Mouse (Mus musculus): ENCODE measurements at regions not wholly inside any gene's neighbourhood (a gene's known extent, or its start where the extent isn't known, plus 50 kb on each side); places are given as distances from the start of the nearest gene placed in this dataset.
A peak's percentile ranks its signal among the peaks of the same experiment; 100 is the strongest.

GRCm38 (mm10) chr16:29959939-29960637 is 104.1 kb upstream of the Hes1 start:
- 0 out of 2 replicates have a peak, but pooled peaks have one; percentile 28 for ATAC-seq (ENCODE audit: insufficient number of reproducible peaks, insufficient read depth, low FRiP score, low read depth)
- Histone ChIP-seq H3K9me3 (ENCODE audit: control insufficient read depth, low read depth, low read length) (no peaks in the 10 kb centered on the region), H3K4me3 (ENCODE audit: low read depth, low read length) (no peak overlapping the region), H3K9ac (replicated peaks; ENCODE audit: low read depth, low read length) (no peak overlapping the region), H3K27me3 (ENCODE audit: control insufficient read depth, insufficient read depth, low read length) (no peaks in the 10 kb centered on the region), H3K4me1 (ENCODE audit: control insufficient read depth, insufficient read depth, low read length) (no peaks in the 10 kb centered on the region), H3K36me3 (ENCODE audit: control insufficient read depth, insufficient read depth, low read length) (no peaks in the 10 kb centered on the region), H3K27ac (ENCODE audit: low read length) (no peak overlapping the region), H3K4me2 (replicated peaks; ENCODE audit: low read depth, low read length) (no peak overlapping the region)
- 55% methylated on average over 12 of the region's 12 CpGs for WGBS

- peak; percentile 49; the same call in 1 of the 2 replicates for ATAC-seq (ENCODE audit: insufficient number of reproducible peaks, insufficient read depth, low FRiP score, low read depth)
Measured at GRCm38 (mm10) chr16:29963284-29963683, 100.9 kb upstream of the Hes1 start.

GRCm38 (mm10) chr16:29964563-29964962 is 99.6 kb upstream of the Hes1 start:
- no peak overlapping the region for H3K4me2 ChIP-seq (replicated peaks; ENCODE audit: low read depth, low read length)
- ATAC-seq (ENCODE audit: insufficient number of reproducible peaks, insufficient read depth, low FRiP score, low read depth): no peak
- H3K27me3 ChIP-seq (ENCODE audit: control insufficient read depth, insufficient read depth, low read length): no peaks in the 10 kb centered on the region
- H3K36me3 ChIP-seq (ENCODE audit: control insufficient read depth, insufficient read depth, low read length): no peaks in the 10 kb centered on the region
- 90% methylated on average over 8 of the region's 8 CpGs for WGBS
- H3K9ac ChIP-seq (replicated peaks; ENCODE audit: low read depth, low read length): no peak overlapping the region
- no peak overlapping the region for H3K27ac ChIP-seq (ENCODE audit: low read length)
- H3K4me3 ChIP-seq (ENCODE audit: low read depth, low read length): no peak overlapping the region
- H3K4me1 ChIP-seq (ENCODE audit: control insufficient read depth, insufficient read depth, low read length): 0 out of 2 replicates have a peak, but pooled peaks cover 5% of the 10 kb centered on the region
- H3K9me3 ChIP-seq (ENCODE audit: control insufficient read depth, low read depth, low read length): no peaks in the 10 kb centered on the region

More at GRCm38 (mm10) chr16:29963284-29963683, 100.9 kb upstream of the Hes1 start:
- Histone ChIP-seq H3K9me3 (ENCODE audit: control insufficient read depth, low read depth, low read length) (no peaks in the 10 kb centered on the region), H3K4me1 (ENCODE audit: control insufficient read depth, insufficient read depth, low read length) (0 out of 2 replicates have a peak, but pooled peaks cover 5% of the 10 kb centered on the region), H3K9ac (replicated peaks; ENCODE audit: low read depth, low read length) (no peak overlapping the region), H3K4me2 (replicated peaks; ENCODE audit: low read depth, low read length) (no peak overlapping the region), H3K27ac (ENCODE audit: low read length) (0 out of 2 replicates have a peak overlapping the region, but pooled peaks have one; percentile 33), H3K4me3 (ENCODE audit: low read depth, low read length) (no peak overlapping the region), H3K27me3 (ENCODE audit: control insufficient read depth, insufficient read depth, low read length) (no peaks in the 10 kb centered on the region), H3K36me3 (ENCODE audit: control insufficient read depth, insufficient read depth, low read length) (no peaks in the 10 kb centered on the region)
- WGBS: 34% methylated on average over 4 of the region's 4 CpGs

- H3K4me1 ChIP-seq (ENCODE audit: control insufficient read depth, insufficient read depth, low read length): peaks cover 16% of the 10 kb centered on the region
- no peaks in the 10 kb centered on the region for H3K36me3 ChIP-seq (ENCODE audit: control insufficient read depth, insufficient read depth, low read length)
- H3K9ac ChIP-seq (replicated peaks; ENCODE audit: low read depth, low read length): no peak overlapping the region
- H3K27ac ChIP-seq (ENCODE audit: low read length): no peak overlapping the region
- H3K4me2 ChIP-seq (replicated peaks; ENCODE audit: low read depth, low read length): no peak overlapping the region
- WGBS: 54% methylated on average over 5 of the region's 5 CpGs
- no peak overlapping the region for H3K4me3 ChIP-seq (ENCODE audit: low read depth, low read length)
- H3K27me3 ChIP-seq (ENCODE audit: control insufficient read depth, insufficient read depth, low read length): no peaks in the 10 kb centered on the region
- no peaks in the 10 kb centered on the region for H3K9me3 ChIP-seq (ENCODE audit: control insufficient read depth, low read depth, low read length)
- no peak for ATAC-seq (ENCODE audit: insufficient number of reproducible peaks, insufficient read depth, low FRiP score, low read depth)
Measured at GRCm38 (mm10) chr16:29968743-29969142, 95.4 kb upstream of the Hes1 start.

GRCm38 (mm10) chr16:29972741-29973141 is 91.4 kb upstream of the Hes1 start:
- Histone ChIP-seq H3K4me3 (ENCODE audit: low read depth, low read length) (no peak overlapping the region), H3K27me3 (ENCODE audit: control insufficient read depth, insufficient read depth, low read length) (no peaks in the 10 kb centered on the region), H3K27ac (ENCODE audit: low read length) (peak overlapping the region; percentile 53), H3K9ac (replicated peaks; ENCODE audit: low read depth, low read length) (no peak overlapping the region), H3K4me2 (replicated peaks; ENCODE audit: low read depth, low read length) (no peak overlapping the region), H3K36me3 (ENCODE audit: control insufficient read depth, insufficient read depth, low read length) (no peaks in the 10 kb centered on the region), H3K4me1 (ENCODE audit: control insufficient read depth, insufficient read depth, low read length) (peaks cover 18% of the 10 kb centered on the region), H3K9me3 (ENCODE audit: control insufficient read depth, low read depth, low read length) (no peaks in the 10 kb centered on the region)
- WGBS: 28% methylated on average over 1 of the region's 1 CpGs
- peak; percentile 60; the same call in 1 of the 2 replicates for ATAC-seq (ENCODE audit: insufficient number of reproducible peaks, insufficient read depth, low FRiP score, low read depth)

- H3K4me3 ChIP-seq (ENCODE audit: low read depth, low read length): no peak overlapping the region
- H3K4me1 ChIP-seq (ENCODE audit: control insufficient read depth, insufficient read depth, low read length): peaks cover 14% of the 10 kb centered on the region
- no peaks in the 10 kb centered on the region for H3K36me3 ChIP-seq (ENCODE audit: control insufficient read depth, insufficient read depth, low read length)
- no peak overlapping the region for H3K4me2 ChIP-seq (replicated peaks; ENCODE audit: low read depth, low read length)
- 14% methylated on average over 7 of the region's 7 CpGs for WGBS
- no peaks in the 10 kb centered on the region for H3K9me3 ChIP-seq (ENCODE audit: control insufficient read depth, low read depth, low read length)
- peak; percentile 67; the same call in 1 of the 2 replicates for ATAC-seq (ENCODE audit: insufficient number of reproducible peaks, insufficient read depth, low FRiP score, low read depth)
- H3K9ac ChIP-seq (replicated peaks; ENCODE audit: low read depth, low read length): no peak overlapping the region
- peak overlapping the region; percentile 53 for H3K27ac ChIP-seq (ENCODE audit: low read length)
- no peaks in the 10 kb centered on the region for H3K27me3 ChIP-seq (ENCODE audit: control insufficient read depth, insufficient read depth, low read length)
Measured at GRCm38 (mm10) chr16:29973250-29973649, 90.9 kb upstream of the Hes1 start.

- 85% methylated on average over 3 of the region's 3 CpGs for WGBS
Measured at GRCm38 (mm10) chr16:29975800-29976199, 88.4 kb upstream of the Hes1 start.

GRCm38 (mm10) chr16:29977011-29977410 is 87.2 kb upstream of the Hes1 start:
- 76% methylated on average over 3 of the region's 3 CpGs for WGBS
- no peaks in the 10 kb centered on the region for H3K36me3 ChIP-seq (ENCODE audit: control insufficient read depth, insufficient read depth, low read length)
- no peaks in the 10 kb centered on the region for H3K27me3 ChIP-seq (ENCODE audit: control insufficient read depth, insufficient read depth, low read length)
- H3K4me2 ChIP-seq (replicated peaks; ENCODE audit: low read depth, low read length): no peak overlapping the region
- 0 out of 2 replicates have a peak overlapping the region, but pooled peaks have one; percentile 21 for H3K27ac ChIP-seq (ENCODE audit: low read length)
- no peak overlapping the region for H3K9ac ChIP-seq (replicated peaks; ENCODE audit: low read depth, low read length)
- no peaks in the 10 kb centered on the region for H3K9me3 ChIP-seq (ENCODE audit: control insufficient read depth, low read depth, low read length)
- no peak overlapping the region for H3K4me3 ChIP-seq (ENCODE audit: low read depth, low read length)
- ATAC-seq (ENCODE audit: insufficient number of reproducible peaks, insufficient read depth, low FRiP score, low read depth): no peak
- peaks cover 25% of the 10 kb centered on the region for H3K4me1 ChIP-seq (ENCODE audit: control insufficient read depth, insufficient read depth, low read length)

More at GRCm38 (mm10) chr16:29975800-29976199, 88.4 kb upstream of the Hes1 start:
- H3K9me3 ChIP-seq (ENCODE audit: control insufficient read depth, low read depth, low read length): no peaks in the 10 kb centered on the region
- no peak overlapping the region for H3K4me3 ChIP-seq (ENCODE audit: low read depth, low read length)
- no peak overlapping the region for H3K27ac ChIP-seq (ENCODE audit: low read length)
- no peak overlapping the region for H3K4me2 ChIP-seq (replicated peaks; ENCODE audit: low read depth, low read length)
- ATAC-seq (ENCODE audit: insufficient number of reproducible peaks, insufficient read depth, low FRiP score, low read depth): no peak
- H3K9ac ChIP-seq (replicated peaks; ENCODE audit: low read depth, low read length): no peak overlapping the region
- peaks cover 25% of the 10 kb centered on the region for H3K4me1 ChIP-seq (ENCODE audit: control insufficient read depth, insufficient read depth, low read length)
- H3K27me3 ChIP-seq (ENCODE audit: control insufficient read depth, insufficient read depth, low read length): no peaks in the 10 kb centered on the region
- H3K36me3 ChIP-seq (ENCODE audit: control insufficient read depth, insufficient read depth, low read length): no peaks in the 10 kb centered on the region

All from stomach, embryonic 14.5 days (tissue).